Mouse (Mus musculus) CD4-positive, CD25-positive, alpha-beta regulatory T cell (primary cell): Measurements from ENCODE around the gene Mettl14. TPM values are rescaled to one million over a fixed set of nuclear protein-coding genes. Genes with fewer than 3 reads are reported as not detected.

Experiments used
- polyA plus RNA-seq: library from polyadenylated mRNA; unstranded; fragments of 100-300 nt; shearing (Covaris generic); gene quantifications from one replicate; pipeline ENCODE4 v1.2.1, GENCODE M21; 2017

Mettl14 gene
- 20.7 TPM for polyA plus RNA-seq

GRCm38 (mm10) chr3:123385486-123386156 is at the start of gene Mettl14:
TSS of gene Mettl14 (minus strand) at chr3:123386108.

Other genes with a start within 250 kb of the Mettl14 start
- 0.04 TPM for gene Synpo2, start 150.0 kb downstream of the Mettl14 start, polyA plus RNA-seq
- 16.0 TPM for gene Sec24d, start 118.7 kb downstream of the Mettl14 start, polyA plus RNA-seq
- 1.1 TPM for gene Prss12, start 60.8 kb upstream of the Mettl14 start, polyA plus RNA-seq